Mouse (Mus musculus): Measurements from ENCODE around the gene Mdm4. TPM values are rescaled to one million over a fixed set of nuclear protein-coding genes. Genes with fewer than 3 reads are reported as not detected.
"Not testable (repeated sequence)": the region's sequence is repeated elsewhere in the genome, so short reads cannot be mapped to it uniquely, and the experiment has no call there.

Mdm4 gene
- polyA plus RNA-seq, 1 experiment from 2014 or later, result 36.7 TPM

- 91% methylated on average over 9 of the region's 9 CpGs for WGBS
- no peak overlapping the region for H3K27ac ChIP-seq
- H3K36me3 ChIP-seq, result peaks cover 49% of the 10 kb centered on the region
- no peaks in the 10 kb centered on the region for H3K27me3 ChIP-seq
- no peaks in the 10 kb centered on the region for H3K9me3 ChIP-seq
- no peak overlapping the region for H3K4me3 ChIP-seq
- H3K9ac ChIP-seq, result no peak overlapping the region
- no peaks in the 10 kb centered on the region for H3K4me1 ChIP-seq
- ATAC-seq (ENCODE audit: borderline replicate concordance, extremely low read depth, low FRiP score, low TSS enrichment), result no peak
- no peak overlapping the region for H3K4me2 ChIP-seq
Measured at GRCm38 (mm10) chr1:133016775-133017428, 13.5 kb downstream of the Mdm4 start.

- H3K36me3 ChIP-seq, result peaks cover 66% of the 10 kb centered on the region
- no peak overlapping the region for H3K9ac ChIP-seq
- 95% methylated on average over 1 of the region's 1 CpGs for WGBS
- H3K4me1 ChIP-seq, result no peaks in the 10 kb centered on the region
- H3K4me3 ChIP-seq, result no peak overlapping the region
- no peak overlapping the region for H3K27ac ChIP-seq
- H3K4me2 ChIP-seq, result no peak overlapping the region
- no peak for ATAC-seq (ENCODE audit: borderline replicate concordance, extremely low read depth, low FRiP score, low TSS enrichment)
- H3K9me3 ChIP-seq, result no peaks in the 10 kb centered on the region
- no peaks in the 10 kb centered on the region for H3K27me3 ChIP-seq
Measured at GRCm38 (mm10) chr1:133014196-133014595, 16.2 kb downstream of the Mdm4 start.

- Histone ChIP-seq H3K4me1 (no peaks in the 10 kb centered on the region), H3K9ac (no peak overlapping the region), H3K4me2 (no peak overlapping the region), H3K36me3 (peaks cover 66% of the 10 kb centered on the region), H3K27me3 (no peaks in the 10 kb centered on the region), H3K27ac (no peak overlapping the region), H3K4me3 (no peak overlapping the region), H3K9me3 (no peaks in the 10 kb centered on the region)
- no peak for ATAC-seq (ENCODE audit: borderline replicate concordance, extremely low read depth, low FRiP score, low TSS enrichment)
Measured at GRCm38 (mm10) chr1:133013331-133013730, 17.0 kb downstream of the Mdm4 start.

GRCm38 (mm10) chr1:133011955-133012841, 18.2 kb downstream of the Mdm4 start:
- 82% methylated on average over 12 of the region's 13 CpGs for WGBS

GRCm38 (mm10) chr1:133006571-133006970, 23.8 kb downstream of the Mdm4 start:
- no peaks in the 10 kb centered on the region for H3K4me1 ChIP-seq
- H3K27me3 ChIP-seq, result no peaks in the 10 kb centered on the region
- H3K36me3 ChIP-seq, result peaks cover 66% of the 10 kb centered on the region
- H3K27ac ChIP-seq, result no peak overlapping the region
- no peak overlapping the region for H3K4me2 ChIP-seq
- no peak for ATAC-seq (ENCODE audit: borderline replicate concordance, extremely low read depth, low FRiP score, low TSS enrichment)
- no peak overlapping the region for H3K4me3 ChIP-seq
- 88% methylated on average over 3 of the region's 3 CpGs for WGBS
- no peak overlapping the region for H3K9ac ChIP-seq
- H3K9me3 ChIP-seq, result no peaks in the 10 kb centered on the region

More at GRCm38 (mm10) chr1:133011955-133012841, 18.2 kb downstream of the Mdm4 start:
- no peak overlapping the region for H3K9ac ChIP-seq
- H3K36me3 ChIP-seq, result peaks cover 62% of the 10 kb centered on the region
- H3K4me2 ChIP-seq, result no peak overlapping the region
- no peaks in the 10 kb centered on the region for H3K27me3 ChIP-seq
- H3K9me3 ChIP-seq, result no peaks in the 10 kb centered on the region
- no peak for ATAC-seq (ENCODE audit: borderline replicate concordance, extremely low read depth, low FRiP score, low TSS enrichment)
- no peaks in the 10 kb centered on the region for H3K4me1 ChIP-seq
- no peak overlapping the region for H3K27ac ChIP-seq
- H3K4me3 ChIP-seq, result no peak overlapping the region

GRCm38 (mm10) chr1:133000347-133000746, 30.0 kb downstream of the Mdm4 start:
- H3K4me1 ChIP-seq, result no peaks in the 10 kb centered on the region
- H3K9ac ChIP-seq, result no peak overlapping the region
- no peak overlapping the region for H3K4me3 ChIP-seq
- H3K27me3 ChIP-seq, result no peaks in the 10 kb centered on the region
- H3K27ac ChIP-seq, result no peak overlapping the region
- WGBS, result 93% methylated on average over 6 of the region's 6 CpGs
- H3K9me3 ChIP-seq, result no peaks in the 10 kb centered on the region
- peaks cover 86% of the 10 kb centered on the region for H3K36me3 ChIP-seq
- H3K4me2 ChIP-seq, result no peak overlapping the region
- ATAC-seq (ENCODE audit: borderline replicate concordance, extremely low read depth, low FRiP score, low TSS enrichment), result no peak

- Histone ChIP-seq H3K4me3 (no peak overlapping the region), H3K36me3 (peaks cover 71% of the 10 kb centered on the region), H3K27me3 (no peaks in the 10 kb centered on the region), H3K9me3 (no peaks in the 10 kb centered on the region), H3K4me2 (no peak overlapping the region), H3K9ac (no peak overlapping the region), H3K27ac (no peak overlapping the region), H3K4me1 (no peaks in the 10 kb centered on the region)
- no peak for ATAC-seq (ENCODE audit: borderline replicate concordance, extremely low read depth, low FRiP score, low TSS enrichment)
- WGBS, result 83% methylated on average over 7 of the region's 7 CpGs
Measured at GRCm38 (mm10) chr1:132991580-132991979, 38.8 kb downstream of the Mdm4 start.

GRCm38 (mm10) chr1:132990733-132991132, 39.6 kb downstream of the Mdm4 start:
- no peak overlapping the region for H3K4me3 ChIP-seq
- H3K9me3 ChIP-seq, result no peaks in the 10 kb centered on the region
- H3K27me3 ChIP-seq, result no peaks in the 10 kb centered on the region
- no peak overlapping the region for H3K4me2 ChIP-seq
- peaks cover 71% of the 10 kb centered on the region for H3K36me3 ChIP-seq
- ATAC-seq (ENCODE audit: borderline replicate concordance, extremely low read depth, low FRiP score, low TSS enrichment), result no peak
- H3K27ac ChIP-seq, result no peak overlapping the region
- WGBS, result 98% methylated on average over 3 of the region's 3 CpGs
- no peak overlapping the region for H3K9ac ChIP-seq
- no peaks in the 10 kb centered on the region for H3K4me1 ChIP-seq

GRCm38 (mm10) chr1:132988556-132989459, 41.6 kb downstream of the Mdm4 start:
- H3K4me1 ChIP-seq; H3K27me3 ChIP-seq; H3K4me2 ChIP-seq; ATAC-seq (ENCODE audit: borderline replicate concordance, extremely low read depth, low FRiP score, low TSS enrichment); H3K9me3 ChIP-seq; H3K9ac ChIP-seq; H3K4me3 ChIP-seq; H3K27ac ChIP-seq: not testable (repeated sequence)
- WGBS, result 67% methylated on average over 12 of the region's 12 CpGs
- H3K36me3 ChIP-seq, result peaks cover 73% of the 10 kb centered on the region

GRCm38 (mm10) chr1:132982728-132983127, 47.6 kb downstream of the Mdm4 start:
- H3K4me3 ChIP-seq, result no peak overlapping the region
- no peaks in the 10 kb centered on the region for H3K4me1 ChIP-seq
- H3K9me3 ChIP-seq, result no peaks in the 10 kb centered on the region
- WGBS, result 48% methylated on average over 7 of the region's 7 CpGs
- no peak overlapping the region for H3K4me2 ChIP-seq
- peaks cover 40% of the 10 kb centered on the region for H3K36me3 ChIP-seq
- H3K27ac ChIP-seq, result no peak overlapping the region
- no peaks in the 10 kb centered on the region for H3K27me3 ChIP-seq
- no peak overlapping the region for H3K9ac ChIP-seq
- ATAC-seq (ENCODE audit: borderline replicate concordance, extremely low read depth, low FRiP score, low TSS enrichment), result no peak

- no peak for ATAC-seq (ENCODE audit: borderline replicate concordance, extremely low read depth, low FRiP score, low TSS enrichment)
Measured at GRCm38 (mm10) chr1:132981232-132981631, 49.1 kb downstream of the Mdm4 start.

More at GRCm38 (mm10) chr1:132981232-132981631, 49.1 kb downstream of the Mdm4 start:
- no peak overlapping the region for H3K4me2 ChIP-seq
- no peak overlapping the region for H3K4me3 ChIP-seq
- no peaks in the 10 kb centered on the region for H3K27me3 ChIP-seq
- no peak overlapping the region for H3K9ac ChIP-seq
- no peak overlapping the region for H3K27ac ChIP-seq
- no peaks in the 10 kb centered on the region for H3K9me3 ChIP-seq
- peaks cover 35% of the 10 kb centered on the region for H3K36me3 ChIP-seq
- no peaks in the 10 kb centered on the region for H3K4me1 ChIP-seq
- 80% methylated on average over 6 of the region's 6 CpGs for WGBS

All from lung, embryonic 15.5 days (tissue).